Mouse (Mus musculus): ENCODE data around the gene Arl11.

- no peak for TF ChIP-seq POLR2A (IDR thresholded peaks at IDR 0.05; ENCODE audit: insufficient read depth, low read length)
- TF ChIP-seq CTCF (IDR thresholded peaks at IDR 0.05; ENCODE audit: low read depth, low read length), result no peak
Measured at GRCm38 (mm10) chr14:61288606-61289286, 20.8 kb upstream of the Arl11 start.
